ENCODE assay signal across 16 mouse cellular contexts in genomic region chr2:167483081-167483826, GRCm38 (mm10). TPM values are rescaled to one million over a fixed set of nuclear protein-coding genes. Genes with fewer than 3 reads are reported as not detected.
DNase-seq lines count a peak whose midpoint lies in the region; ATAC-seq and TF ChIP-seq lines count a peak whose summit lies in the region.
"Had no signal": no experiment of that assay in that cellular context is flagged by ENCODE, and none has a peak within 500 bp of the region (broad histone marks: within the 10 kb centered on the region; RNA-seq: fewer than 3 reads in every experiment).

No protein-coding gene starts in this region.

- TF ChIP-seq EP300 in liver, postnatal 0 days (IDR thresholded peaks at IDR 0.05; ENCODE audit: low read depth): no peak

- peaks cover 32% of the 10 kb centered on the region for H3K36me3 ChIP-seq in kidney, embryonic 14.5 days (ENCODE audit: control insufficient read depth, insufficient read depth, low read length)
- H3K36me3 ChIP-seq in megakaryocyte, embryonic 14.5 days (replicated peaks; ENCODE audit: low read length): peaks cover 87% of the 10 kb centered on the region
- peaks cover 21% of the 10 kb centered on the region for H3K36me3 ChIP-seq in liver, postnatal 0 days (replicated peaks; ENCODE audit: insufficient read depth, low read length)

- no peak overlapping the region for H3K9ac ChIP-seq in kidney, embryonic 14.5 days (ENCODE audit: low read depth, low read length)
- no peak overlapping the region for H3K9ac ChIP-seq in liver, postnatal 0 days (replicated peaks)
- H3K9ac ChIP-seq: liver, embryonic 13.5 days; midbrain, embryonic 12.5 days had no signal

- H3K9me3 ChIP-seq in kidney, embryonic 14.5 days (ENCODE audit: control insufficient read depth, low read length): no peaks in the 10 kb centered on the region
- no peaks in the 10 kb centered on the region for H3K9me3 ChIP-seq in megakaryocyte, embryonic 14.5 days
- no peaks in the 10 kb centered on the region for H3K9me3 ChIP-seq in liver, postnatal 0 days (ENCODE audit: low read length)
- H3K9me3 ChIP-seq: heart, embryonic 10.5 days; liver, embryonic 13.5 days; midbrain, embryonic 12.5 days had no signal

- no peak overlapping the region for H3K4me2 ChIP-seq in kidney, embryonic 14.5 days (replicated peaks; ENCODE audit: low read depth, low read length)
- no peak overlapping the region for H3K4me2 ChIP-seq in liver, postnatal 0 days (ENCODE audit: low read depth, low read length)
- H3K4me2 ChIP-seq: liver, embryonic 13.5 days; midbrain, embryonic 12.5 days had no signal

- no peak overlapping the region for H3K4me3 ChIP-seq in kidney, embryonic 14.5 days (ENCODE audit: low read length)
- H3K4me3 ChIP-seq in megakaryocyte, embryonic 14.5 days (replicated peaks): peak overlapping the region; percentile 14
- H3K4me3 ChIP-seq in liver, postnatal 0 days (ENCODE audit: low read depth, low read length): no peak overlapping the region
- H3K4me3 ChIP-seq: heart, embryonic 10.5 days; liver, embryonic 13.5 days; midbrain, embryonic 12.5 days; myocyte had no signal

- ATAC-seq in kidney, embryonic 14.5 days (ENCODE audit: low FRiP score, low TSS enrichment): no peak
- ATAC-seq in megakaryocyte, adult 5-6 weeks (ENCODE audit: poor library complexity, severe bottlenecking): no peak
- ATAC-seq in liver, postnatal 0 days: peak; percentile 31

- DNase-seq in adrenal gland, postnatal 14 days: peak; percentile 54
- no peak for DNase-seq in adrenal gland, postnatal 10 days
- DNase-seq in kidney, adult 11 months: peak; percentile 65
- DNase-seq in liver, postnatal 0 days: no peak
- DNase-seq in left cerebral cortex, adult 9 months (ENCODE audit: low spot score in 2 of 2): no peak
- DNase-seq: gastrocnemius, postnatal 25 days; liver, embryonic 13.5 days; right cerebral cortex, adult 18-20 months; thymus, postnatal 4 days had no signal

- no peaks in the 10 kb centered on the region for H3K4me1 ChIP-seq in kidney, embryonic 14.5 days (ENCODE audit: control insufficient read depth, insufficient read depth, low read length)
- peaks cover 49% of the 10 kb centered on the region for H3K4me1 ChIP-seq in megakaryocyte, embryonic 14.5 days
- no peaks in the 10 kb centered on the region; the same call in none of the 2 replicates for H3K4me1 ChIP-seq in liver, postnatal 0 days (ENCODE audit: insufficient read depth)
- H3K4me1 ChIP-seq: midbrain, embryonic 12.5 days had no signal

- no peak overlapping the region for H3K27ac ChIP-seq in kidney, embryonic 14.5 days (ENCODE audit: low read depth, low read length)
- no peak overlapping the region for H3K27ac ChIP-seq in liver, postnatal 0 days (ENCODE audit: low read depth)
- H3K27ac ChIP-seq: heart, embryonic 10.5 days; liver, embryonic 13.5 days; midbrain, embryonic 12.5 days had no signal

- 93% methylated on average over 27 of the region's 27 CpGs for WGBS in kidney, embryonic 14.5 days
- 86% methylated on average over 27 of the region's 27 CpGs for WGBS in liver, postnatal 0 days (ENCODE audit: insufficient replicate concordance)

- no peaks in the 10 kb centered on the region for H3K27me3 ChIP-seq in kidney, embryonic 14.5 days (ENCODE audit: control insufficient read depth, insufficient read depth, low read length)
- no peaks in the 10 kb centered on the region for H3K27me3 ChIP-seq in megakaryocyte, embryonic 14.5 days (replicated peaks)
- no peaks in the 10 kb centered on the region for H3K27me3 ChIP-seq in liver, postnatal 0 days (ENCODE audit: insufficient read depth, low read length)
- H3K27me3 ChIP-seq: CH12.LX; liver, embryonic 13.5 days; midbrain, embryonic 12.5 days had no signal

- no peak for TF ChIP-seq CTCF in liver, postnatal 0 days (IDR thresholded peaks at IDR 0.05; ENCODE audit: low read depth)

RNA-seq across cellular contexts. Expression of gene Rnf114, which starts 9.2 kb away (rescaled TPM):
- 57.6 and 62.9 TPM in 2 replicates for total RNA-seq in adrenal gland, postnatal 14 days (2021)
- 10 to 100 TPM; 51.0 to 55.9 TPM for total RNA-seq in adrenal gland, postnatal 10 days (2021)
- 79.1 and 98.3 TPM in 2 replicates for polyA plus RNA-seq in kidney, embryonic 14.5 days (2014; fragmentation: Nextera tagmentation; extraction: Ambion mirVana)
- polyA plus RNA-seq in megakaryocyte, embryonic 14.5 days (2012; ENCODE audit: insufficient read depth, low replicate concordance): 4.0 and 26.3 TPM in 2 replicates
- 59.7 and 61.7 TPM in 2 replicates for total RNA-seq in megakaryocyte, adult 5-6 weeks (2015)
- 36.3 and 37.8 TPM in 2 replicates for total RNA-seq in megakaryocyte, adult 5-6 weeks (2017)
- polyA plus RNA-seq in liver, postnatal 0 days (2015; fragmentation: Nextera tagmentation; extraction: Ambion mirVana): 39.5 and 44.0 TPM in 2 replicates

RNA-seq across cellular contexts. Expression of gene Spata2, which starts 9.4 kb away (rescaled TPM):
- total RNA-seq in adrenal gland, postnatal 14 days (2021): 30.1 and 32.5 TPM in 2 replicates
- 10 to 100 TPM; 26.5 to 28.9 TPM for total RNA-seq in adrenal gland, postnatal 10 days (2021)
- 10.8 and 17.4 TPM in 2 replicates for polyA plus RNA-seq in kidney, embryonic 14.5 days (2014; fragmentation: Nextera tagmentation; extraction: Ambion mirVana)
- polyA plus RNA-seq in megakaryocyte, embryonic 14.5 days (2012; ENCODE audit: insufficient read depth, low replicate concordance): 10.0 and 23.7 TPM in 2 replicates
- total RNA-seq in megakaryocyte, adult 5-6 weeks (2015): 9.0 and 11.3 TPM in 2 replicates
- 6.3 and 10.3 TPM in 2 replicates for total RNA-seq in megakaryocyte, adult 5-6 weeks (2017)
- polyA plus RNA-seq in liver, postnatal 0 days (2015; fragmentation: Nextera tagmentation; extraction: Ambion mirVana): 4.7 and 4.9 TPM in 2 replicates

RNA-seq across cellular contexts. Expression of gene Snai1, which starts 54.7 kb away (rescaled TPM):
- 7.2 and 10.6 TPM in 2 replicates for total RNA-seq in adrenal gland, postnatal 14 days (2021)
- total RNA-seq in adrenal gland, postnatal 10 days (2021): 1 to 10 TPM; 6.2 to 8.5 TPM
- 40.4 and 40.8 TPM in 2 replicates for polyA plus RNA-seq in kidney, embryonic 14.5 days (2014; fragmentation: Nextera tagmentation; extraction: Ambion mirVana)
- polyA plus RNA-seq in megakaryocyte, embryonic 14.5 days (2012; ENCODE audit: insufficient read depth, low replicate concordance): 1.4 and 5.0 TPM in 2 replicates
- total RNA-seq in megakaryocyte, adult 5-6 weeks (2015): 0.40 and 1.8 TPM in 2 replicates
- total RNA-seq in megakaryocyte, adult 5-6 weeks (2017): 0.40 TPM in 1 of 2 replicates, not detected in the other
- polyA plus RNA-seq in liver, postnatal 0 days (2015; fragmentation: Nextera tagmentation; extraction: Ambion mirVana): 1.6 and 2.3 TPM in 2 replicates

Comparison
In these comparisons a context has a peak if more than half of its experiments do, and no peak if none do; other contexts are left out.
1. DNase-seq: peak in adrenal gland, postnatal 14 days (single experiment) and kidney, adult 11 months (single experiment); none in adrenal gland, postnatal 10 days (single experiment), liver, postnatal 0 days (single experiment) and left cerebral cortex, adult 9 months (0 of 2).